Comparison of ENCODE assay signal across 8 mouse cellular contexts in genomic region chr2:76675949-76676348, GRCm38 (mm10). TPM values are rescaled to one million over a fixed set of nuclear protein-coding genes. Genes with fewer than 3 reads are reported as not detected.
A peak's percentile ranks its signal among the peaks of the same experiment; 100 is the strongest.
DNase-seq lines count a peak whose midpoint lies in the region; ATAC-seq and TF ChIP-seq lines count a peak whose summit lies in the region.

No protein-coding gene starts in this region.

- no peaks in the 10 kb centered on the region for H3K27me3 ChIP-seq in lung, embryonic 15.5 days
- no peaks in the 10 kb centered on the region for H3K27me3 ChIP-seq in embryonic facial prominence, embryonic 15.5 days
- H3K27me3 ChIP-seq in intestine, embryonic 16.5 days (replicated peaks; ENCODE audit: control insufficient read depth, insufficient read depth, low read length) = no peaks in the 10 kb centered on the region
- H3K27me3 ChIP-seq in neural tube, embryonic 13.5 days = no peaks in the 10 kb centered on the region
- no peaks in the 10 kb centered on the region for H3K27me3 ChIP-seq in thymus, adult 2 months (ENCODE audit: control insufficient read depth, insufficient read depth, low read length)

- no peak for TF ChIP-seq CTCF in thymus, adult 2 months (IDR thresholded peaks at IDR 0.05; ENCODE audit: borderline replicate concordance, control insufficient read depth, extremely low read depth, insufficient read depth, low read length, poor library complexity)

- H3K9ac ChIP-seq in lung, embryonic 15.5 days = peak overlapping the region; percentile 88
- peak overlapping the region; percentile 82; the same call in 1 of the 2 replicates for H3K9ac ChIP-seq in embryonic facial prominence, embryonic 15.5 days
- peak overlapping the region; percentile 85 for H3K9ac ChIP-seq in intestine, embryonic 16.5 days (ENCODE audit: low read depth, low read length)
- peak overlapping the region; percentile 89 for H3K9ac ChIP-seq in neural tube, embryonic 13.5 days

- H3K9me3 ChIP-seq in lung, embryonic 15.5 days = no peaks in the 10 kb centered on the region
- no peaks in the 10 kb centered on the region for H3K9me3 ChIP-seq in embryonic facial prominence, embryonic 15.5 days (replicated peaks)
- H3K9me3 ChIP-seq in intestine, embryonic 16.5 days (ENCODE audit: control insufficient read depth, low read length) = no peaks in the 10 kb centered on the region
- no peaks in the 10 kb centered on the region for H3K9me3 ChIP-seq in neural tube, embryonic 13.5 days

- H3K36me3 ChIP-seq in lung, embryonic 15.5 days = 0 out of 2 replicates have a peak, but pooled peaks cover 7% of the 10 kb centered on the region
- no peaks in the 10 kb centered on the region for H3K36me3 ChIP-seq in embryonic facial prominence, embryonic 15.5 days
- H3K36me3 ChIP-seq in intestine, embryonic 16.5 days (ENCODE audit: control insufficient read depth, insufficient read depth, low read length) = no peaks in the 10 kb centered on the region
- H3K36me3 ChIP-seq in neural tube, embryonic 13.5 days = peaks cover 9% of the 10 kb centered on the region; the same call in 1 of the 2 replicates
- no peaks in the 10 kb centered on the region for H3K36me3 ChIP-seq in thymus, adult 2 months (ENCODE audit: control insufficient read depth, insufficient read depth, low read length)

- DNase-seq in lung, postnatal 14 days = no peak
- DNase-seq in right cerebral cortex, postnatal 14 days = no peak
- no peak for DNase-seq in frontal cortex, postnatal 36 days (ENCODE audit: low spot score in 2 of 2)
- DNase-seq in thymus, adult 2 months = no peak

- peak overlapping the region; percentile 75 for H3K4me2 ChIP-seq in lung, embryonic 15.5 days
- peak overlapping the region; percentile 71 for H3K4me2 ChIP-seq in embryonic facial prominence, embryonic 15.5 days (replicated peaks)
- peak overlapping the region; percentile 59 for H3K4me2 ChIP-seq in intestine, embryonic 16.5 days (ENCODE audit: low read depth, low read length)
- peak overlapping the region; percentile 76 for H3K4me2 ChIP-seq in neural tube, embryonic 13.5 days

- peaks cover 33% of the 10 kb centered on the region for H3K4me1 ChIP-seq in lung, embryonic 15.5 days
- H3K4me1 ChIP-seq in embryonic facial prominence, embryonic 15.5 days = peaks cover 24% of the 10 kb centered on the region
- H3K4me1 ChIP-seq in intestine, embryonic 16.5 days (ENCODE audit: control insufficient read depth, insufficient read depth, low read length) = peaks cover 20% of the 10 kb centered on the region
- peaks cover 55% of the 10 kb centered on the region for H3K4me1 ChIP-seq in neural tube, embryonic 13.5 days (replicated peaks)
- H3K4me1 ChIP-seq in thymus, adult 2 months (replicated peaks; ENCODE audit: control insufficient read depth, insufficient read depth, low read length) = peaks cover 15% of the 10 kb centered on the region

- ATAC-seq in lung, embryonic 15.5 days (ENCODE audit: borderline replicate concordance, extremely low read depth, low FRiP score, low TSS enrichment) = no peak
- no peak for ATAC-seq in embryonic facial prominence, embryonic 15.5 days (ENCODE audit: insufficient number of reproducible peaks, low FRiP score, low TSS enrichment, low read depth)
- no peak for ATAC-seq in intestine, embryonic 16.5 days
- ATAC-seq in neural tube, embryonic 13.5 days (ENCODE audit: low read depth) = no peak

- no peak overlapping the region for H3K27ac ChIP-seq in lung, embryonic 15.5 days
- 0 out of 2 replicates have a peak overlapping the region, but pooled peaks have one; percentile 17 for H3K27ac ChIP-seq in embryonic facial prominence, embryonic 15.5 days (replicated peaks)
- no peak overlapping the region for H3K27ac ChIP-seq in intestine, embryonic 16.5 days (ENCODE audit: low read length)
- H3K27ac ChIP-seq in neural tube, embryonic 13.5 days (replicated peaks) = no peak overlapping the region
- no peak overlapping the region for H3K27ac ChIP-seq in thymus, adult 2 months (ENCODE audit: control insufficient read depth, insufficient read depth, low read length)

- 10% methylated on average over 4 of the region's 4 CpGs for WGBS in lung, embryonic 15.5 days
- 12% methylated on average over 4 of the region's 4 CpGs for WGBS in embryonic facial prominence, embryonic 15.5 days
- 11% methylated on average over 4 of the region's 4 CpGs for WGBS in intestine, embryonic 16.5 days
- WGBS in neural tube, embryonic 13.5 days = 9% methylated on average over 4 of the region's 4 CpGs
- WGBS in thymus, adult 2 months = 36% methylated on average over 4 of the region's 4 CpGs

- peak overlapping the region; percentile 97 for H3K4me3 ChIP-seq in lung, embryonic 15.5 days
- peak overlapping the region; percentile 90 for H3K4me3 ChIP-seq in embryonic facial prominence, embryonic 15.5 days (replicated peaks)
- peak overlapping the region; percentile 87 for H3K4me3 ChIP-seq in intestine, embryonic 16.5 days (ENCODE audit: low read length)
- H3K4me3 ChIP-seq in neural tube, embryonic 13.5 days = peak overlapping the region; percentile 93
- H3K4me3 ChIP-seq in thymus, adult 2 months (ENCODE audit: control insufficient read depth, insufficient read depth, low read length) = no peak overlapping the region

- no peak for TF ChIP-seq POLR2A in thymus, adult 2 months (IDR thresholded peaks at IDR 0.05; ENCODE audit: control insufficient read depth, extremely low read depth, insufficient read depth, low read length, poor library complexity)

RNA-seq across cellular contexts. Expression of gene Plekha3, which starts 0.9 kb away (rescaled TPM):
- polyA plus RNA-seq in lung, embryonic 15.5 days (2015; fragmentation: Nextera tagmentation; extraction: Ambion mirVana) = 12.4 and 13.4 TPM in 2 replicates
- 10.6 and 11.5 TPM in 2 replicates for polyA plus RNA-seq in embryonic facial prominence, embryonic 15.5 days (2015; fragmentation: Nextera tagmentation; extraction: Ambion mirVana)
- polyA plus RNA-seq in intestine, embryonic 16.5 days (2015; fragmentation: Nextera tagmentation; extraction: Ambion mirVana) = 2.1 and 2.2 TPM in 2 replicates
- polyA plus RNA-seq in neural tube, embryonic 13.5 days (2015; fragmentation: Nextera tagmentation; extraction: Ambion mirVana) = 11.7 and 14.5 TPM in 2 replicates
- polyA plus RNA-seq in thymus, adult 2 months (2012; rRNA removed) = 12.9 and 13.7 TPM in 2 replicates

RNA-seq across cellular contexts. Expression of gene Fkbp7, which starts 3.0 kb away (rescaled TPM):
- polyA plus RNA-seq in lung, embryonic 15.5 days (2015; fragmentation: Nextera tagmentation; extraction: Ambion mirVana) = 70.3 and 73.3 TPM in 2 replicates
- 126 and 129 TPM in 2 replicates for polyA plus RNA-seq in embryonic facial prominence, embryonic 15.5 days (2015; fragmentation: Nextera tagmentation; extraction: Ambion mirVana)
- polyA plus RNA-seq in intestine, embryonic 16.5 days (2015; fragmentation: Nextera tagmentation; extraction: Ambion mirVana) = 42.7 and 44.5 TPM in 2 replicates
- 25.1 and 25.5 TPM in 2 replicates for polyA plus RNA-seq in neural tube, embryonic 13.5 days (2015; fragmentation: Nextera tagmentation; extraction: Ambion mirVana)
- polyA plus RNA-seq in thymus, adult 2 months (2012; rRNA removed) = 1.2 and 1.3 TPM in 2 replicates

RNA-seq across cellular contexts. Expression of gene Pjvk, which starts 27.7 kb away (rescaled TPM):
- 0.20 and 0.21 TPM in 2 replicates for polyA plus RNA-seq in lung, embryonic 15.5 days (2015; fragmentation: Nextera tagmentation; extraction: Ambion mirVana)
- polyA plus RNA-seq in embryonic facial prominence, embryonic 15.5 days (2015; fragmentation: Nextera tagmentation; extraction: Ambion mirVana) = 0.59 TPM in 1 of 2 replicates, not detected in the other
- not detected in 2 replicates for polyA plus RNA-seq in intestine, embryonic 16.5 days (2015; fragmentation: Nextera tagmentation; extraction: Ambion mirVana)
- polyA plus RNA-seq in neural tube, embryonic 13.5 days (2015; fragmentation: Nextera tagmentation; extraction: Ambion mirVana) = 0.42 TPM in 1 of 2 replicates, not detected in the other
- polyA plus RNA-seq in thymus, adult 2 months (2012; rRNA removed) = not detected in 2 replicates

RNA-seq across cellular contexts. Expression of gene Prkra, which starts 28.1 kb away (rescaled TPM):
- polyA plus RNA-seq in lung, embryonic 15.5 days (2015; fragmentation: Nextera tagmentation; extraction: Ambion mirVana) = 68.2 and 73.7 TPM in 2 replicates
- 53.2 and 56.7 TPM in 2 replicates for polyA plus RNA-seq in embryonic facial prominence, embryonic 15.5 days (2015; fragmentation: Nextera tagmentation; extraction: Ambion mirVana)
- 37.8 and 38.3 TPM in 2 replicates for polyA plus RNA-seq in intestine, embryonic 16.5 days (2015; fragmentation: Nextera tagmentation; extraction: Ambion mirVana)
- 96.6 and 97.8 TPM in 2 replicates for polyA plus RNA-seq in neural tube, embryonic 13.5 days (2015; fragmentation: Nextera tagmentation; extraction: Ambion mirVana)
- polyA plus RNA-seq in thymus, adult 2 months (2012; rRNA removed) = 8.7 and 9.1 TPM in 2 replicates

Comparison
In these comparisons a context has a peak if more than half of its experiments do, and no peak if none do; other contexts are left out.
1. RNA of gene Fkbp7, which starts 3.0 kb away (polyA plus RNA-seq): 126 to 129 TPM in embryonic facial prominence, embryonic 15.5 days, 70.3 to 73.3 TPM in lung, embryonic 15.5 days, 42.7 to 44.5 TPM in intestine, embryonic 16.5 days and 25.1 to 25.5 TPM in neural tube, embryonic 13.5 days; 1.2 to 1.3 TPM in thymus, adult 2 months; every median in the first group is over 10 times any median in the second.
2. Peak in every context shown above with its lines, with median percentiles within 50 percentile points of each other: H3K4me2 ChIP-seq and H3K9ac ChIP-seq.